Comparison of ENCODE assay signal across 8 mouse cellular contexts in the genomic region with DNA sequence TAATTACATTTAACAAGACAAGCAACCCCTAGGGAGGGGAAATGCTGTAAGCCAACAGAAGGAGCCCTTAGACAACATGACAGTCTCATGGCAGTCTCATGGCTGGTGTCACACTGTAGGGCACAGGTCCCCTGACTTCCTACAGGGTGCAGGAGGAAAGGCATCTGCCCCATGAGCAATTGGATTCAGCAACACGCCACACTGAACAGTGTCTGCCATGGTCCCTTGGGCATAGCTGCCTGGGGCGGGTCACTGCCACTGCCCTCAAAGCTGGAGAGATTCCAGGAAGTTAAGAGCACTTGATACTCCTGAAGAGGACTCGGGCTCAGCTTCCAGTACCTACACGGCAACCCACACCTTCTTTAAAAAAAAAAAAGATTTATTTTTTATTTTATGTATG. TPM values are rescaled to one million over a fixed set of nuclear protein-coding genes. Genes with fewer than 3 reads are reported as not detected.
DNase-seq lines count a peak whose midpoint lies in the region; ATAC-seq lines count a peak whose summit lies in the region.

No protein-coding gene starts in this region.

- H3K4me3 ChIP-seq in lung, embryonic 15.5 days, result peak overlapping the region; percentile 59; the same call in 1 of the 2 replicates

- H3K9me3 ChIP-seq in lung, embryonic 15.5 days, result no peaks in the 10 kb centered on the region

- ATAC-seq in lung, embryonic 15.5 days (ENCODE audit: borderline replicate concordance, extremely low read depth, low FRiP score, low TSS enrichment), result no peak
- no peak for ATAC-seq in granulocyte monocyte progenitor cell, adult 5-6 weeks (replicated peaks; ENCODE audit: poor library complexity, severe bottlenecking)

- no peaks in the 10 kb centered on the region for H3K27me3 ChIP-seq in lung, embryonic 15.5 days

- H3K36me3 ChIP-seq in lung, embryonic 15.5 days, result no peaks in the 10 kb centered on the region

- peak overlapping the region; percentile 83 for H3K4me2 ChIP-seq in lung, embryonic 15.5 days

- peak overlapping the region; percentile 97 for H3K27ac ChIP-seq in lung, embryonic 15.5 days

- H3K9ac ChIP-seq in lung, embryonic 15.5 days, result no peak overlapping the region

- H3K4me1 ChIP-seq in lung, embryonic 15.5 days, result peaks cover 64% of the 10 kb centered on the region

- 50% methylated on average over 4 of the region's 4 CpGs for WGBS in lung, embryonic 15.5 days

- peak; percentile 53 for DNase-seq in adrenal gland, postnatal 10 days
- DNase-seq in adrenal gland, postnatal 4 days (ENCODE audit: low spot score in 2 of 2), result no peak
- DNase-seq in 3134 (ENCODE audit: extremely low read depth, insufficient read length, low spot score), result peak; percentile 70
- peak; percentile 31 for DNase-seq in induced T-regulatory cell, adult 2 months (ENCODE audit: low read depth)
- no peak for DNase-seq in embryo, embryonic 10 days (ENCODE audit: low spot score)
- DNase-seq in adrenal gland, adult 8-10 months, result no peak

RNA-seq across cellular contexts. Expression of a gene that starts 1.9 kb away (rescaled TPM):
- 10 to 100 TPM; 27.0 to 27.5 TPM for total RNA-seq in adrenal gland, postnatal 10 days (2021)
- total RNA-seq in adrenal gland, postnatal 4 days (2021), result 10 to 100 TPM; 25.3 to 28.2 TPM
- 19.1 and 20.2 TPM in 2 replicates for polyA plus RNA-seq in lung, embryonic 15.5 days (2015; fragmentation: Nextera tagmentation; extraction: Ambion mirVana)
- total RNA-seq in granulocyte monocyte progenitor cell, adult 5-6 weeks (2014; fragmentation: Nextera tagmentation), result 15.3 and 20.4 TPM in 2 replicates
- 9.2 and 13.0 TPM in 2 replicates for total RNA-seq in granulocyte monocyte progenitor cell, adult 5-6 weeks (2017)
- 10 to 100 TPM; 27.8 to 36.2 (median 33.1) TPM for total RNA-seq in adrenal gland, adult 8-10 months (2022)

RNA-seq across cellular contexts. Expression of a gene that starts 20.2 kb away (rescaled TPM):
- total RNA-seq in adrenal gland, postnatal 10 days (2021), result 10 to 100 TPM in 1 of 2 experiments, 1 to 10 TPM in 1; 3.6 to 10.8 TPM
- total RNA-seq in adrenal gland, postnatal 4 days (2021), result 1 to 10 TPM; 3.2 to 4.6 TPM
- polyA plus RNA-seq in lung, embryonic 15.5 days (2015; fragmentation: Nextera tagmentation; extraction: Ambion mirVana), result 4.8 and 5.3 TPM in 2 replicates
- 0.41 TPM in 1 of 2 replicates, not detected in the other for total RNA-seq in granulocyte monocyte progenitor cell, adult 5-6 weeks (2014; fragmentation: Nextera tagmentation)
- total RNA-seq in granulocyte monocyte progenitor cell, adult 5-6 weeks (2017), result 2.8 TPM in 2 replicates
- total RNA-seq in adrenal gland, adult 8-10 months (2022), result 1 to 10 TPM; 5.2 to 6.7 (median 6.1) TPM

RNA-seq across cellular contexts. Expression of a gene that starts 40.9 kb away (rescaled TPM):
- total RNA-seq in adrenal gland, postnatal 10 days (2021), result under 1 TPM; 0.85 to 0.99 TPM
- total RNA-seq in adrenal gland, postnatal 4 days (2021), result 1 to 10 TPM; 2.3 to 5.5 TPM
- 3.1 and 4.4 TPM in 2 replicates for polyA plus RNA-seq in lung, embryonic 15.5 days (2015; fragmentation: Nextera tagmentation; extraction: Ambion mirVana)
- total RNA-seq in granulocyte monocyte progenitor cell, adult 5-6 weeks (2014; fragmentation: Nextera tagmentation), result not detected in 2 replicates
- not detected in 2 replicates for total RNA-seq in granulocyte monocyte progenitor cell, adult 5-6 weeks (2017)
- total RNA-seq in adrenal gland, adult 8-10 months (2022), result 1 to 10 TPM in 1 of 4 experiments, under 1 TPM in 1, not detected in 2; 0.35 to 1.6 TPM

Comparison
In these comparisons a context has a peak if more than half of its experiments do, and no peak if none do; other contexts are left out.
1. DNase-seq: peak in adrenal gland, postnatal 10 days (single experiment), 3134 (single experiment) and induced T-regulatory cell, adult 2 months (single experiment); none in adrenal gland, postnatal 4 days (0 of 2), embryo, embryonic 10 days (single experiment) and adrenal gland, adult 8-10 months (single experiment).